ENCODE assay signal across 21 mouse cellular contexts in genomic region chr2:160583506-160583905, GRCm38 (mm10).
"Had no signal": no experiment of that assay in that cellular context is flagged by ENCODE, and none has a peak within 500 bp of the region (broad histone marks: within the 10 kb centered on the region; RNA-seq: fewer than 3 reads in every experiment).

No protein-coding gene starts in this region.

- H3K36me3 ChIP-seq: liver, embryonic 13.5 days; liver, embryonic 15.5 days; lung, embryonic 15.5 days; midbrain, embryonic 13.5 days; midbrain, embryonic 15.5 days; neural tube, embryonic 12.5 days; stomach, embryonic 15.5 days had no signal

- H3K9me3 ChIP-seq: liver, embryonic 13.5 days; liver, embryonic 15.5 days; lung, embryonic 15.5 days; midbrain, embryonic 13.5 days; midbrain, embryonic 15.5 days; neural tube, embryonic 12.5 days; stomach, embryonic 15.5 days had no signal

- H3K27ac ChIP-seq: liver, embryonic 13.5 days; liver, embryonic 15.5 days; lung, embryonic 15.5 days; macrophage; midbrain, embryonic 13.5 days; midbrain, embryonic 15.5 days; neural tube, embryonic 12.5 days; stomach, embryonic 15.5 days; stomach, postnatal 0 days had no signal

- H3K4me2 ChIP-seq: liver, embryonic 13.5 days; liver, embryonic 15.5 days; lung, embryonic 15.5 days; midbrain, embryonic 11.5 days; midbrain, embryonic 13.5 days; midbrain, embryonic 15.5 days; neural tube, embryonic 12.5 days; stomach, embryonic 15.5 days had no signal

- H3K4me1 ChIP-seq: liver, embryonic 13.5 days; liver, embryonic 15.5 days; lung, embryonic 15.5 days had no signal

- H3K4me3 ChIP-seq: liver, embryonic 13.5 days; liver, embryonic 15.5 days; lung, embryonic 15.5 days; megakaryocyte, embryonic 14.5 days; midbrain, embryonic 13.5 days; midbrain, embryonic 15.5 days; neural tube, embryonic 12.5 days; stomach, embryonic 15.5 days had no signal

- DNase-seq: liver, embryonic 13.5 days; liver, postnatal 0 days; lung, adult 2 months; lung, postnatal 14 days; lung, postnatal 36 days; right cerebral cortex, adult 18-20 months; right cerebral cortex, postnatal 25 days; thymus, adult 2 months; thymus, postnatal 25 days; thymus, postnatal 4 days had no signal

- H3K9ac ChIP-seq: liver, embryonic 13.5 days; liver, embryonic 15.5 days; liver, postnatal 0 days; lung, embryonic 15.5 days; midbrain, embryonic 13.5 days; midbrain, embryonic 15.5 days; neural tube, embryonic 12.5 days; stomach, embryonic 15.5 days had no signal

- ATAC-seq: liver, postnatal 0 days; lung, postnatal 0 days; midbrain, embryonic 13.5 days; midbrain, embryonic 15.5 days had no signal
